Mouse (Mus musculus) lung, embryonic 14.5 days (tissue): Measurements from ENCODE around the gene C530008M17Rik. TPM values are rescaled to one million over a fixed set of nuclear protein-coding genes. Genes with fewer than 3 reads are reported as not detected.

Experiments used
- ATAC-seq: fragments of 200-750 bp; cut with Nextera tagmentation; 2 replicates; pipeline ENCODE4 v1.8.0; 2017; ENCODE audit warnings: mild to moderate bottlenecking, moderate TSS enrichment, moderate library complexity; ENCODE audit not compliant: insufficient read depth
- DNase-seq: peaks from one replicate; pipeline ENCODE4 v3.0.0-alpha.2; 2015
- H3K27ac ChIP-seq: fragments of 300-500 bp; sonication (generic); 2 replicates; pipeline ENCODE4 v1.5.1; 2014; ENCODE audit warnings: low read depth, mild to moderate bottlenecking, moderate library complexity
- H3K27me3 ChIP-seq: fragments of 300-500 bp; sonication (generic); 2 replicates; pipeline ENCODE4 v1.6.1; 2014; ENCODE audit warnings: low read length, control low read depth; ENCODE audit not compliant: insufficient read depth
- H3K36me3 ChIP-seq: fragments of 300-500 bp; sonication (generic); 2 replicates; pipeline ENCODE4 v1.6.1; 2014; ENCODE audit warnings: control low read depth; ENCODE audit not compliant: insufficient read depth
- H3K4me1 ChIP-seq: fragments of 300-500 bp; sonication (generic); 2 replicates; pipeline ENCODE4 v1.6.1; 2014; ENCODE audit warnings: antibody characterized with exemption, control low read depth; ENCODE audit not compliant: insufficient read depth
- H3K4me2 ChIP-seq: fragments of 300-500 bp; sonication (generic); 2 replicates; pipeline ENCODE4 v1.6.1; 2014; ENCODE audit warnings: mild to moderate bottlenecking
- H3K4me3 ChIP-seq: fragments of 300-500 bp; sonication (generic); 2 replicates; pipeline ENCODE4 v1.5.1; 2014; ENCODE audit warnings: low read depth, low read length
- H3K9ac ChIP-seq: fragments of 300-500 bp; sonication (generic); 2 replicates; pipeline ENCODE4 v1.6.1; 2014
- H3K9me3 ChIP-seq: fragments of 300-500 bp; sonication (generic); 2 replicates; pipeline ENCODE4 v1.6.1; 2016; ENCODE audit warnings: low read depth, low read length, control low read depth
- CTCF ChIP-seq: IDR thresholded peaks from 2 replicates; pipeline ENCODE4 v1.5.1; 2016; ENCODE audit warnings: antibody characterized with exemption, low read depth
- WGBS: fragments of 180-500 bp; shearing (Covaris S2); extraction: QIAGEN DNeasy Blood & Tissue Kit; methylation state at CpG from one replicate; pipeline ENCODE4 v1.1.7; 2014; 5-methylcytosine and 5-hydroxymethylcytosine counted together
- polyA plus RNA-seq: library from polyadenylated mRNA; unstranded; fragments of >200 nt; fragmentation: Nextera tagmentation; extraction: Ambion mirVana; gene quantifications from 2 replicates; pipeline ENCODE4 v1.2.1, GENCODE M21; 2014

C530008M17Rik gene
- polyA plus RNA-seq, 1 experiment from 2014 or later, result 14.8 TPM

- ATAC-seq (no peak), DNase-seq (no peak)
- H3K27ac ChIP-seq, result no peak overlapping the region
- no peaks in the 10 kb centered on the region for H3K27me3 ChIP-seq
- H3K9me3 ChIP-seq, result no peaks in the 10 kb centered on the region
- H3K4me1 ChIP-seq, result no peaks in the 10 kb centered on the region
- no peak overlapping the region for H3K9ac ChIP-seq
- H3K4me3 ChIP-seq, result no peak overlapping the region
- 86% methylated on average over 8 of the region's 8 CpGs for WGBS
- no peak overlapping the region for H3K4me2 ChIP-seq
- no peak for TF ChIP-seq CTCF
- H3K36me3 ChIP-seq, result 0 out of 2 replicates have a peak, but pooled peaks cover 2% of the 10 kb centered on the region
These were observed 70.3 kb downstream of the C530008M17Rik start for GRCm38 (mm10) chr5:76726518-76727103.

GRCm38 (mm10) chr5:76733055-76733641 lies 76.8 kb downstream of the C530008M17Rik start:
- no peak for ATAC-seq
- H3K4me2 ChIP-seq, result no peak overlapping the region
- H3K27ac ChIP-seq, result no peak overlapping the region
- no peaks in the 10 kb centered on the region for H3K27me3 ChIP-seq
- 58% methylated on average over 6 of the region's 6 CpGs for WGBS
- no peaks in the 10 kb centered on the region for H3K9me3 ChIP-seq
- H3K4me1 ChIP-seq, result no peaks in the 10 kb centered on the region
- no peak for DNase-seq
- no peak for TF ChIP-seq CTCF
- no peaks in the 10 kb centered on the region for H3K36me3 ChIP-seq
- no peak overlapping the region for H3K4me3 ChIP-seq
- H3K9ac ChIP-seq, result no peak overlapping the region

GRCm38 (mm10) chr5:76741463-76741862 lies 85.2 kb downstream of the C530008M17Rik start:
- Histone ChIP-seq H3K4me1 (no peaks in the 10 kb centered on the region), H3K27ac (no peak overlapping the region), H3K36me3 (no peaks in the 10 kb centered on the region), H3K9ac (no peak overlapping the region), H3K4me2 (no peak overlapping the region), H3K9me3 (no peaks in the 10 kb centered on the region), H3K27me3 (no peaks in the 10 kb centered on the region), H3K4me3 (no peak overlapping the region)
- WGBS, result 88% methylated on average over 6 of the region's 6 CpGs
- ATAC-seq, result no peak
- DNase-seq, result no peak
- no peak for TF ChIP-seq CTCF

- Histone ChIP-seq H3K9ac (no peak overlapping the region), H3K9me3 (no peaks in the 10 kb centered on the region), H3K4me2 (no peak overlapping the region), H3K36me3 (no peaks in the 10 kb centered on the region), H3K4me1 (no peaks in the 10 kb centered on the region), H3K27me3 (no peaks in the 10 kb centered on the region), H3K27ac (no peak overlapping the region), H3K4me3 (no peak overlapping the region)
- WGBS, result 98% methylated on average over 6 of the region's 6 CpGs
- DNase-seq, result no peak
- TF ChIP-seq CTCF, result no peak
- no peak for ATAC-seq
These were observed 85.8 kb downstream of the C530008M17Rik start for GRCm38 (mm10) chr5:76742076-76742475.

- DNase-seq (peak; percentile 4), ATAC-seq (no peak)
- Histone ChIP-seq H3K27me3 (no peaks in the 10 kb centered on the region), H3K36me3 (no peaks in the 10 kb centered on the region), H3K9me3 (no peaks in the 10 kb centered on the region), H3K27ac (no peak overlapping the region), H3K9ac (no peak overlapping the region), H3K4me3 (no peak overlapping the region), H3K4me2 (no peak overlapping the region), H3K4me1 (no peaks in the 10 kb centered on the region)
- TF ChIP-seq CTCF, result no peak
- WGBS, result 76% methylated on average over 9 of the region's 9 CpGs
These were observed 88.5 kb downstream of the C530008M17Rik start for GRCm38 (mm10) chr5:76744737-76745209.

GRCm38 (mm10) chr5:76747851-76748250 lies 91.5 kb downstream of the C530008M17Rik start:
- H3K9me3 ChIP-seq, result no peaks in the 10 kb centered on the region
- 66% methylated on average over 7 of the region's 7 CpGs for WGBS
- ATAC-seq (no peak), DNase-seq (no peak)
- H3K4me1 ChIP-seq, result no peaks in the 10 kb centered on the region
- no peak overlapping the region for H3K4me3 ChIP-seq
- no peaks in the 10 kb centered on the region for H3K36me3 ChIP-seq
- H3K4me2 ChIP-seq, result no peak overlapping the region
- no peaks in the 10 kb centered on the region for H3K27me3 ChIP-seq
- TF ChIP-seq CTCF, result no peak
- H3K9ac ChIP-seq, result no peak overlapping the region
- H3K27ac ChIP-seq, result no peak overlapping the region

GRCm38 (mm10) chr5:76752351-76752750 lies 96.0 kb downstream of the C530008M17Rik start:
- no peaks in the 10 kb centered on the region for H3K9me3 ChIP-seq
- H3K27me3 ChIP-seq, result no peaks in the 10 kb centered on the region
- ATAC-seq (no peak), DNase-seq (no peak)
- no peak for TF ChIP-seq CTCF
- H3K9ac ChIP-seq, result no peak overlapping the region
- H3K4me1 ChIP-seq, result no peaks in the 10 kb centered on the region
- H3K4me3 ChIP-seq, result no peak overlapping the region
- H3K4me2 ChIP-seq, result no peak overlapping the region
- WGBS, result 75% methylated on average over 5 of the region's 5 CpGs
- H3K36me3 ChIP-seq, result no peaks in the 10 kb centered on the region
- no peak overlapping the region for H3K27ac ChIP-seq
